Mouse (Mus musculus): ENCODE data around the gene Odf4. TPM values are rescaled to one million over a fixed set of nuclear protein-coding genes. Genes with fewer than 3 reads are reported as not detected.

Odf4 gene
- total RNA-seq (2023): not detected

DNA sequence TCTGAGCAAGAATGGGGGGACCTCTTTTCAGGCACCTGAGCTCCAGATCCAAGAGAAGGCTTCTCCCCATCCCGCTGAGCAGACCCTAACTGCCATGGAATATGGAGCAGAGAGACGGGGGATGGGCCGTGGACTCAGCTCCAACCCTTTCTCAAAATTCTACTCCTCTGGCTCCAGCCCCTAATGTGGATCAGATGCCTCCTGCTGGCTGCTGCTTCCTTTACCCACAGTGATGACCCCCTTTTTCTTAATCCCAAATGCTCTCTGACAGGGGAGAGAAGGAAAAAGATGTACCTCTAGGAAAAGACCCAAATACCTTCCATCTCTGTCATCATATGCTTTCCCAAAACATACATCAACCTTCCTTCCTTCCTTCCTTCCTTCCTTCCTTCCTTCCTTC lies at the start of gene Odf4:
Gene Odf4 (minus strand): TSS at position 101 of the 400 bp plus-strand sequence.

GRCm38 (mm10) chr11:68975085-68975484 lies 48.2 kb upstream of the Odf4 start, which contains the start of gene Rangrf:
Rangrf (minus strand) TSS chr11:68975185.

DNA sequence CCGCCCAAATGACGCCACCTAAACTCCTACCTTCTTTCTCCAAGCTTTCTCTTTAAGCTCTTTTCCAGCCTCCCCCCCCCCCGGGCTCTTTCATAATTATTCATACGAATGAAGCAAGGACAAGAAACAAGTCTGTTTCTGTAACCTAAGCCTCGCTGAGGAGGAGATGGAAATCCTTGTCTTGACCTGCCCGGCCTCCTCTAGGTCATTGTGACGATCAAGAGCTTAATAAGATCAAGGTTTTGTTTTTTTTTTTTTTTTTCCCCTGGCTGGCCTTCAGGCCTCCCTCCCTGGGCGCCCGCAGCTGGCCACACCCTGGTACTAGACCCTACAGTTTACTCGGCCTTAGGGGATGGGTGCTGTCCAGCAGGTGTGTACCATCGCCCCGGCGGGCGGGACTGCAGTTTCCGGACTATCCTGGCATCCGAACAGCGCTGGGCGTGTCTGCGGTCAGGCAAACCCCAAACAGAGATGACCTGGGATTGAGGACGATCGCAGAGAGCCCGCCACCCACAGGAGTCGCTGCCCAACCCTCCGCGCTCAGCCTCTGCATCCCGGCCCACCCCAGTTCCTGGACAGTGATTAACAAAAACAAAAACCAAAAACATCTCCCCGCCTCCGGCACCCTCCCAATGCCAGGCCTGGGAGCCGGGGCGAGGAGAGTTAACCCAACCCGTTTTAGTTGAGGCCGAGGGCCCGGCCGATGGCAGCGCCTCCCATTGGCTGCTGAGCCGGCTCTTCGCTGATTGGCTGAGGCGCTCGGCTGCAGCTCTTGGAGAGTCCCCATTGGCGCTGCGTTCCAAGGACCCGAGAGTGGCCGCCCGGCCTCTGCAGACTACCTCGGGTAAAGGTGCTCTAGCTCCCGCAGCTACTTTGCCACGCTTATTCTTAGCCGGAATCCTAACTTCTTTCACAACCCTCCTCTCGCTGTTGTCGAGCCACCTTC lies 40.7 kb upstream of the Odf4 start, which contains the start of gene Slc25a35:
Gene Slc25a35 (plus strand): TSS at position 795 of the 946 bp plus-strand sequence.

GRCm38 (mm10) chr11:68957308-68957707 lies 30.4 kb upstream of the Odf4 start, which contains the start of gene Arhgef15:
Arhgef15 (minus strand) TSS chr11:68957480.

GRCm38 (mm10) chr11:68901351-68902046 lies 25.4 kb downstream of the Odf4 start, which contains the start of gene Rpl26:
Rpl26 (plus strand) TSS chr11:68901583.

DNA sequence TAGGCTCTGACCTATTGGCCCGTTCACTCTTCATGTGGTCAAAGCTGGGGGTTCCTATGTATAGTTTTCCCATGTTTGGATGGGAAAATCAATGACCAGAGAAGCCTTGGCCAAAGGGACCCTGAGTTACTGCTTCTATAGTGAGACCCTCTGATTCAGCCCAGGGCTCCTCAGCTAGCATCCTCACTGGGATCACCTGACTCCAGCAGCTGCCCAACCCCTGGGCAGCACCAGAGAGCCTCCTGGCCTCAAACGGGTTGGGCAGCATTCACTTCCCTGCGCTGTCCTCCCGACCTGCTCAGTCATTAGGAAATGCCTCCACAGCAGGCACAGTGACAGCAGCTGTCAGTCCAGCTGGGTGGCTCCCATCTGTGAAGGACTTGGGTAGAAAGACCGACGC lies 38.6 kb downstream of the Odf4 start, which contains the start of gene Rnf222:
Gene Rnf222 (plus strand): TSS at position 301 of the 400 bp plus-strand sequence.

Other genes starting within 250 kb of the Odf4 start
- gene Myh10, start 235.5 kb downstream of the Odf4 start, total RNA-seq (2023): under 1 TPM; 0.20 to 0.68 TPM
- gene Ndel1, start 55.2 kb downstream of the Odf4 start, total RNA-seq (2023): 10 to 100 TPM; 46.7 to 57.8 TPM
- not detected for gene Rnf222, start 38.5 kb downstream of the Odf4 start, total RNA-seq (2023)
- 1,000 to 10,000 TPM; 2,344 to 2,392 TPM for gene Rpl26, start 25.5 kb downstream of the Odf4 start, total RNA-seq (2023)
- not detected for gene Arhgef15, start 30.4 kb upstream of the Odf4 start, total RNA-seq (2023)
- gene Slc25a35, start 41.0 kb upstream of the Odf4 start, total RNA-seq (2023): 1 to 10 TPM; 3.5 to 6.0 TPM
- gene Rangrf, start 48.1 kb upstream of the Odf4 start, total RNA-seq (2023): 1 to 10 TPM; 3.9 to 6.6 TPM
- gene Pfas, start 81.4 kb upstream of the Odf4 start, total RNA-seq (2023): 10 to 100 TPM; 32.0 to 32.7 TPM
- gene Ctc1, start 88.8 kb upstream of the Odf4 start, total RNA-seq (2023): 10 to 100 TPM; 34.0 to 35.6 TPM
- gene Aurkb, start 118.6 kb upstream of the Odf4 start, total RNA-seq (2023): 1 to 10 TPM; 7.0 to 7.1 TPM
- 10 to 100 TPM; 22.2 to 22.5 TPM for gene Borcs6, start 132.6 kb upstream of the Odf4 start, total RNA-seq (2023)
- gene Tmem107, start 143.7 kb upstream of the Odf4 start, total RNA-seq (2023): 1 to 10 TPM; 1.5 to 6.3 TPM
- gene Vamp2, start 161.4 kb upstream of the Odf4 start, total RNA-seq (2023): 100 to 1,000 TPM; 510 to 518 TPM
- gene Per1, start 168.1 kb upstream of the Odf4 start, total RNA-seq (2023): 100 to 1,000 TPM; 495 to 638 TPM
- gene Hes7, start 193.3 kb upstream of the Odf4 start, total RNA-seq (2023): under 1 TPM in 1 of 2 experiments, not detected in 1; 0.30 TPM
- not detected for gene 9130213A22Rik, start 195.5 kb upstream of the Odf4 start, total RNA-seq (2023)
- gene Aloxe3, start 198.8 kb upstream of the Odf4 start, total RNA-seq (2023): 1 to 10 TPM in 1 of 2 experiments, under 1 TPM in 1; 0.83 to 1.1 TPM
- not detected for gene Alox12b, start 229.9 kb upstream of the Odf4 start, total RNA-seq (2023)